Mouse (Mus musculus) heart, postnatal 36 days (tissue): ENCODE measurements at regions not wholly inside any gene's neighbourhood (a gene's known extent, or its start where the extent isn't known, plus 50 kb on each side); places are given as distances from the start of the nearest gene placed in this dataset.

Experiments
- DNase-seq, 2 experiments: peaks; one replicate each; pipeline ENCODE4 v3.0.0; 2021 to 2022
- intact Hi-C: fragments of 180-260 bp; cut with DNase I; formaldehyde crosslinking; loops from one replicate; pipeline ENCODE4 v1.15.1; 2025

DNA sequence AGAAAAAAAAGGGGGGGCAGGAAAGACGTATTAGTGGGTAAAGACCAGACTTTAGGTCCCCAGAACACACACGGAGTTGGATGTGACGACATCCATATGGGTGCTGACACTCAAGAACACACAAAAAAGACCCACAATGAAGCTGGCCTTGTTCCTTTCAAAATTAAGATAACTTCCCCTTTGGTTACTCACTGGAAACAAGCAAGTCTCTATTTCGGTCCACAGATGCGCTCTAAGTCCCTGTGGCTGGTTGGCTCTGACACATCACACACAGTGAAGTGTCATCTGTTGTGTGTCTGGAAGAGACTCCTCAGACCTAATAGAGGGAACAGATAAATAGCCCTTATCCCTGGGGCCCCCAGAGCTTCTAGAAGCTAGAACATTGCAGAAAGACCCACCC lies 79.8 kb downstream of the Ets2 start:
- no peak for DNase-seq
- intact Hi-C loops = no loop called here

DNA sequence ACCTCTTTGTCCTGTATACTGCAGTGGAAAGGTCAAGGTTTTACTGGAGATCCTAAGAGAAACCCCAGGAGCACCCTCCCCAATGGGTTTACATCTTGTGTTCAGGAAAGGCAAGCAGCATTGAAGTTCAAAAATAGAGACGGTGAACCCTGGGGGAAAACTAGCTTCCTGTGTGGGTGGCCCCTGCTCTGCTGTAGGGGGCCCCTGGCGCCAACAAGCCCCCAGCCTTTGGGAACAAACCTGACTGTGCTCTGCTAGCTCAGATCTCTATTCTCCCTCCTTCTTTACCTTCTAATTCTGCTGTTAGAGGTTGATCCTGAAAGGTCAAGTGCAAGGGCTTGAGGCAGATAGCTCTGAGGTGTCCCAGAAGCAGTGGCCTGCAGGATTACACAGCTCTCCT lies 78.6 kb downstream of the Ets2 start:
- no peak for DNase-seq
- intact Hi-C loops = no loop called here

DNA sequence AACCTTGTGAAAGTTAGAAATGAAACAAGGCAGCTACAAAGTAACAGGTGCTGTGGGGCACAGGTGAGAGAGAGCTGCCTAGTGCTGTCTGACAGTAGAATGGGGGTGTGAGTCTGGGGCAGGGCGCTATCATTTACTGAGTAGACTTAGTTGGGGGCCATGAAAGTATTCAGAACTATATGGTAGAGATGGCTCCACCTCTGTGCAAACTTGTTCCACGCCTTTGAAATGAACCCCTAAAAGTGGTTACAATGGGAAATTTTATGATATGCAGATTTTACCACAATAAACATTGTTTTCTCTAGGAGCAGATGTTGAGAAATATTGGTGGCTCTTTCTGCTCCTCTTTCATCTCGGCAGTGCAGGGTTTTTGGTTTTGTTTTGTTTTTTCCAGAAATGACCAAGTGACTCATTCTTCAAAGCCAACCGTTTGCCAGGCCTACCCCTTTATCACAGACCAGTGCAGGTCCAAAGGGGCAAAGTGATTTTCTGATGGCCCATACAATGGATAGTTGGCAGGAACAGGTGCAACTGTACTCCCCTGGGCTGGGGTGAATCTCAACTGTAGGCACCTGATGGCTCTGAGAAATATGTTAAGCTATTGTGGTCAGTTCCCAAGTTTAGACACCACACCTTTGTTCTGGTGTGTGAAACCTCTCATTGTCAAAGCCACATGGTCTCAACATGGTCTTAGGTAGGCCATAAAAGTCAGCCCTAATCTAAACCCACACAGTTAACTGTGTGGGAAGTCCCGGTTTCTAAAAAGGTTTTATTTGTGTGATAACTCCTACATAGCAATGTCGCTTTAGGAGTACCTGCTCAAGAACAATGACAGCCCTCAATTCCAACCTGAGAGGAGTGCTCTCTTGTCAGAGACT lies 77.2 kb downstream of the Ets2 start:
- DNase-seq = no peak
- intact Hi-C loops = no loop called here

DNA sequence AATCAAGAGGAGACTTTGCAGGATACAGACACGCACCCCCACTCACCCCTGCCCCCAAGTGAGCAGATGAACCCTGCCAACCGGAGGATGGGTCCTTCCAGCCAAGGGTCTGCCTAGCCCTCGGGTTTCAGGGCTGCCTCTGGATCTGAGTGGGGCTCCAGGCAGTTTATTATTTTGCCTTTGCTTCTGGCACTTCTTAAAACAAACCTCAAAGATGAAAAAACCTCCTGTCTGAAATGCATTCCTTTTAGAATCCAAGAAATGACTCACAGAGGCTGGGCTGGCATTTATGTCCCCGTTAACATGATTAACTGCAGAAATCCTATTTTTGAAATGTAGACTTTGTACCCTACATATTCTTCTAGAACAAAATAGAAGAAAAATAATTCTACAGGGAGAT lies 76.3 kb downstream of the Ets2 start:
- no peak for DNase-seq
- intact Hi-C loops = no loop called here

DNA sequence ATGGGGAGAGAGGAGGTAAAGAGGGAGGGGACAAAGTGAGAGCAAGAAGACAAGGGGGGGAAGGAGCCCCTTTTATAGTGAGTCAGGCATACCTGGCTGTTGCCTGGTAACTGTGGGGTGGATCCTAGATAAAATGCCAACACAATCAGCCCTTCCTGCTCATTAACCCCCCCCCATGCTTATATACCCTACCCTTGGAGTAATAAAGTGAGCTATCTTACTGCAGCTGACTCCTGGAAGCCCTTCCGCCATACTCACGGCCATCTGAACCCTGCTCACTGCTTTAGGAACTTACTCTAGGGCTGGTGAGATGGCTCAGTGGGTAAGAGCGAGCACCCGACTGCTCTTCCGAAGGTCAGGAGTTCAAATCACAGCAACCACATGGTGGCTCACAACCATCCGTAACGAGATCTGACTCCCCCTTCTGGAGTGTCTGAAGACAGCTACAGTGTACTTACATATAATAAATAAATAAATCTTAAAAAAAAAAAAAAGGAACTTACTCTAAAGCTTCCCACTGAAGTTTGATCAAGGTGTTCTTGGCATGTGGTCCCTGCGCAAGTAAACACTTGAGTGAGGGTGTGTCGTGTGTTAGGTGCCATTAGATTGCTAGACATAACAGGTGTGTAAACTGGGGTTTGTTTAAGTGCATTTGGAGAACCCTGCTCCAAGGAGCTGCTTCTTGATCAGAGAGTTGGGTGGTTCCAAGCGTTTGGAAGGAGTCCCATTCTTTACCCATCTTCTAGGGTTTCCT lies 74.9 kb downstream of the Ets2 start:
- intact Hi-C loops = no loop called here
- DNase-seq = no peak

DNA sequence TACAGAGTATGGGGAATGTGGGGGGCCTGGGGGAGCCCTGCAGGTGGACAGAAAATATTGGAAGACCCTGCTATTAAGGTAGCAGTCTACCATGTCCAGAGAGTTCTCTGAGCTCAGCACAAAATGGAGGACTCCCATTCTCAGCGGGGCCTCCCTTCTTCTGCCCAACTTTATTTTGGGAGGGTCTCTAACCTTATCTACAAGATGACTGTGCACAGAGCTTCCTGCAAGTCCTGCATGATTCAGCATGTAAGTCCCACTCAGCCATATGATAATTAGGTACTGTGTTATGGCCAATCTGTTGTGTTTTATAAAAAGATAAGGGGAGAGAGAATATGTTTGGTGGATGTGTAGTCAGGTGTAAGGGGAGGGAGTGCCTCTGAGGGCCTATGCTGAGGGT lies 74.1 kb downstream of the Ets2 start:
- intact Hi-C loops = no loop called here
- no peak for DNase-seq

DNA sequence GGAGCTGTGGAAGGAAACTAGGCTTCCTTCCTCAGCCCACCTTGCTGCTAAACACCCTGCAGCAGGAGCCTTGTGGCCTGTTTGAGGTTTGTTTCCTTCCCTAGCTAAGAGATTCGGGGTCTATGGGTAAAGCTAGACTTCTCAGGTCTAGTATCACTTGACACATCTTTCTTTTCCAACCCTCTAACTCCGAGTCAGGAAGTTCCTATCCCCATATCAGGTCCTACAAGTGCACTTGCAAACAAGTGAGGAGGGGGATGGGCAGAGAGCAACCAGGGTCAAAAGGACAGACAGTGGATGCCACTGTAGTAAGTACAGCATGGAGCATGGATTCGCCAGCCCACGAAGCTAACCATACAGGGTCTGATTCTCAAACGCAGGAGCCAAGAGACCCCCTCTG lies 73.5 kb downstream of the Ets2 start:
- intact Hi-C loops = no loop called here
- DNase-seq = no peak

DNA sequence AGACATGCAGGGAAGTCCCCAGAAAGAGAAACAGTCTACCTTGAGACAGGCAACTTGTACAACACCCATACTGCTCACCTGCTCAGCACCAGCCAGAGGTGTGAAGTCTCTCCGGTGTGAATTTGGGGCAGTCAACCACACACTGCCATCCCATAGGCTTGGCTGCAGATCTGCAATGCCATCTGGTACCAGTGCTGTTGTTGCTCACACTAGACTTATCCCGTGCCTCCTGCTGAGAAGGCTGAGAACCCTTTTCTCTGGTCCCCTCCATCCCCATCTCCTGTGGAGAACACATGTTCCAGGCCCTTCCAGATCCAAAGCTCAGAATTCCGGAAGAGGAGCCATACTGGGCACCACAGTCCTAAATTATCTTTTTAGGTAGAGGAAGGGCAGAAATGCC lies 71.3 kb downstream of the Ets2 start:
- intact Hi-C loops = no loop called here
- no peak for DNase-seq
